Mouse (Mus musculus): ENCODE data around the gene Vamp5. TPM values are rescaled to one million over a fixed set of nuclear protein-coding genes. Genes with fewer than 3 reads are reported as not detected.
A peak's percentile ranks its signal among the peaks of the same experiment; 100 is the strongest.

Gene Vamp5
- total and polyA plus RNA-seq, 3 experiments, result 0.50 to 2.5 (median 0.90) TPM

DNA sequence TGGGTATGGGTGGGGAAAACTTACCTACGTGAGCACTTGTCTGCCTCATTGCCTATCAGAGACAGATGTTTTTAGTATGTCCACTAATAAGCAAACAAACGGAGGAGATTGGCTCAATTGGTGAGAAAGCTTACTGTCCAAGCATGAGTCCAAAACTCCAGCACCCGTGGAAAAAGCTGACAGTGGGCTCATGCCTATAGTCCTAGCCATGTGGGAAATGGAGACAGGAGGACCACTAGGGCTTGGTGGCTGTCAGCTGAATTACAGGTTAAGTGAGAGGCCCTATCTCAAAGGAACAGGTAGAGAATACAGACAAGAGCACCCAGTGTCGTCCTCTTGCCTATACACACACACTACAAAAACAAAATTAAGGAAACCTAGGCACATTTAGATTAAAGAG is 34.0 kb downstream of the Vamp5 start:
- dilution Hi-C loops (cut with MboI; ENCODE audit: extremely low pct_ligation_motif_present, extremely low pct_unique_long_range_greater_than_20kb, low sequenced_read_pairs) (no loop called here), in situ Hi-C loops (cut with MboI; ENCODE audit: low pct_ligation_motif_present, low pct_unique_long_range_greater_than_20kb, low sequenced_read_pairs) (no loop called here)

DNA sequence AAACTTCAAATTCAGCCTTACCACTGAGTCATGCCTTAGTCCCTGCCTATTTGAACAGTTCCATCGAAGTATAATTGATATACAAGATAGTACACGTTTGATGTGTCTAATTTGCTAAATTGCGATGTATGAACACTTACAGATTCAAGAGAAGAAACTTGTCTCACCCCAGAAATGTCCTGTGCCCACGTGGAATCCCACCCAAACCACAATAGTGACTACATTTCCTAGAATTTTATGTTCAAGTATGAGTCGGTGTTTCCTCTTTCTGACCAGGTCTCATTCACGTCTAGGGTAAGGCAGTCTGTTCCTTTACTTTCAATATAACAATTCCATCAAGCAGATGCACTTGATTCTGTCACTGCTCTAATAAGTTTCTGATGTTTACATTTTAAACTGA is 34.6 kb downstream of the Vamp5 start:
- Histone ChIP-seq H3K4me2 (ENCODE audit: insufficient read depth, low read depth, poor library complexity, severe bottlenecking) (peak overlapping the region; percentile 6), H3K27ac (ENCODE audit: insufficient read depth, low read depth) (no peak overlapping the region), H3K4me3 (replicated peaks in 1 of 3; ENCODE audit: low read depth in 2 of 3, low read length in 2 of 3, poor library complexity in 1 of 3) (peak overlapping the region in 2 of 3 experiments; percentile 88 to 93), H3K79me2 (replicated peaks; ENCODE audit: control insufficient read depth, extremely low read depth, insufficient read depth, poor library complexity, severe bottlenecking) (peaks cover 50% of the 10 kb centered on the region), H3K27me3 (replicated peaks) (no peaks in the 10 kb centered on the region), H3K36me3 (replicated peaks in 1 of 2; ENCODE audit: control insufficient read depth in 1 of 2, insufficient read depth in 1 of 2, low read length in 1 of 2) (peaks cover 23 to 44% of the 10 kb centered on the region in 2 experiments), H3K9me3 (replicated peaks; ENCODE audit: low read length) (no peaks in the 10 kb centered on the region), H3K4me1 (ENCODE audit: control insufficient read depth in 1 of 2, insufficient read depth in 2 of 2) (peaks cover 13 to 66% of the 10 kb centered on the region in 2 experiments; a peak in 3 of 4 replicates), H3K9ac (ENCODE audit: insufficient read depth, low read depth) (peak overlapping the region; percentile 93)
- DNase-seq (ENCODE audit: extremely low read depth), result peak; percentile 18
- dilution Hi-C loops (cut with MboI; ENCODE audit: extremely low pct_ligation_motif_present, extremely low pct_unique_long_range_greater_than_20kb, low sequenced_read_pairs) (no loop called here), in situ Hi-C loops (cut with MboI; ENCODE audit: low pct_ligation_motif_present, low pct_unique_long_range_greater_than_20kb, low sequenced_read_pairs) (no loop called here)
- TF ChIP-seq TBP (conservative IDR thresholded peaks at IDR 0.05; ENCODE audit: low read depth, low read length), result 0 out of 2 replicates have a peak, but pooled peaks have one; percentile 29
- TF ChIP-seq MYC (IDR thresholded peaks at IDR 0.05; ENCODE audit: low read depth, low read length), result 0 out of 2 replicates have a peak, but pooled peaks have one; percentile 16
- TF ChIP-seq RCOR1 (conservative IDR thresholded peaks at IDR 0.05; ENCODE audit: low read depth, low read length), result no peak
- TF ChIP-seq POLR2A (IDR thresholded peaks at IDR 0.05; ENCODE audit: low read depth, low read length), result no peak
- TF ChIP-seq CHD2 (IDR thresholded peaks at IDR 0.05; ENCODE audit: low read length), result no peak
- no peak for TF ChIP-seq JUN (IDR thresholded peaks at IDR 0.05; ENCODE audit: insufficient read depth, low read depth, low read length)

More for the DNA sequence above, 34.0 kb downstream of the Vamp5 start:
- Histone ChIP-seq H3K36me3 (replicated peaks in 1 of 2; ENCODE audit: control insufficient read depth in 1 of 2, insufficient read depth in 1 of 2, low read length in 1 of 2) (peaks cover 27 to 45% of the 10 kb centered on the region in 2 experiments), H3K9me3 (replicated peaks; ENCODE audit: low read length) (no peaks in the 10 kb centered on the region), H3K79me2 (replicated peaks; ENCODE audit: control insufficient read depth, extremely low read depth, insufficient read depth, poor library complexity, severe bottlenecking) (peaks cover 44% of the 10 kb centered on the region), H3K4me1 (ENCODE audit: control insufficient read depth in 1 of 2, insufficient read depth in 2 of 2) (peaks cover 13 to 68% of the 10 kb centered on the region in 2 experiments; a peak in 3 of 4 replicates), H3K4me2 (ENCODE audit: insufficient read depth, low read depth, poor library complexity, severe bottlenecking) (peak overlapping the region; percentile 6; the same call in 1 of the 2 replicates), H3K27me3 (replicated peaks) (no peaks in the 10 kb centered on the region), H3K27ac (ENCODE audit: insufficient read depth, low read depth) (peak overlapping the region; percentile 16), H3K4me3 (replicated peaks in 1 of 3; ENCODE audit: low read depth in 2 of 3, low read length in 2 of 3, poor library complexity in 1 of 3) (peak overlapping the region in 2 of 3 experiments; percentile 76 to 91), H3K9ac (ENCODE audit: insufficient read depth, low read depth) (peak overlapping the region; percentile 93; the same call in 1 of the 2 replicates)
- TF ChIP-seq MEF2A (IDR thresholded peaks at IDR 0.05; ENCODE audit: borderline replicate concordance, low read depth, low read length) (no peak), MAX (IDR thresholded peaks at IDR 0.05; ENCODE audit: low read length) (no peak), TBP (conservative IDR thresholded peaks at IDR 0.05; ENCODE audit: low read depth, low read length) (no peak), MAFK (IDR thresholded peaks at IDR 0.05; ENCODE audit: insufficient replicate concordance, low read length) (no peak), ZC3H11A (IDR thresholded peaks at IDR 0.05; ENCODE audit: low read depth, low read length) (no peak), ZNF384 (IDR thresholded peaks at IDR 0.05; ENCODE audit: low read depth, low read length) (no peak), PAX5 (IDR thresholded peaks at IDR 0.05; ENCODE audit: low read length) (no peak), USF2 (conservative IDR thresholded peaks at IDR 0.05; ENCODE audit: low read depth, low read length) (no peak), EP300 (IDR thresholded peaks at IDR 0.05; ENCODE audit: low read length) (no peak), MXI1 (IDR thresholded peaks at IDR 0.05; ENCODE audit: low read depth, low read length) (no peak), CHD2 (IDR thresholded peaks at IDR 0.05; ENCODE audit: low read length) (no peak), RAD21 (IDR thresholded peaks at IDR 0.05; ENCODE audit: low read depth, low read length) (no peak), IRF4 (IDR thresholded peaks at IDR 0.05; ENCODE audit: low read depth, low read length) (no peak), MYC (IDR thresholded peaks at IDR 0.05; ENCODE audit: low read depth, low read length) (no peak), ZMIZ1 (IDR thresholded peaks at IDR 0.05; ENCODE audit: low read depth, low read length) (no peak)
- DNase-seq (ENCODE audit: extremely low read depth), result peak; percentile 40
